Mouse (Mus musculus) neural tube, embryonic 13.5 days (tissue): Measurements from ENCODE around the gene Smarca4. TPM values are rescaled to one million over a fixed set of nuclear protein-coding genes. Genes with fewer than 3 reads are reported as not detected.
A peak's percentile ranks its signal among the peaks of the same experiment; 100 is the strongest.
"Not testable (repeated sequence)": the region's sequence is repeated elsewhere in the genome, so short reads cannot be mapped to it uniquely, and the experiment has no call there.

ENCODE experiments used
- ATAC-seq: fragments of 200-750 bp; cut with Nextera tagmentation; 2 replicates; pipeline ENCODE4 v1.8.0; 2017; ENCODE audit warnings: low read depth, mild to moderate bottlenecking, moderate TSS enrichment, moderate library complexity
- H3K27ac ChIP-seq: fragments of 300-500 bp; sonication (generic); replicated peaks from 2 replicates; pipeline ENCODE4 v1.5.1; 2015; ENCODE audit warnings: moderate library complexity, mild to moderate bottlenecking, inconsistent platforms
- H3K27me3 ChIP-seq: fragments of 300-500 bp; sonication (generic); 2 replicates; pipeline ENCODE4 v1.6.1; 2015; ENCODE audit warnings: mild to moderate bottlenecking, inconsistent platforms
- H3K36me3 ChIP-seq: fragments of 300-500 bp; sonication (generic); 2 replicates; pipeline ENCODE4 v1.6.1; 2015; ENCODE audit warnings: mild to moderate bottlenecking, inconsistent platforms
- H3K4me1 ChIP-seq: fragments of 300-500 bp; sonication (generic); replicated peaks from 2 replicates; pipeline ENCODE4 v1.6.1; 2015; ENCODE audit warnings: inconsistent platforms
- H3K4me2 ChIP-seq: fragments of 300-500 bp; sonication (generic); 2 replicates; pipeline ENCODE4 v1.6.1; 2015; ENCODE audit warnings: inconsistent platforms, mild to moderate bottlenecking, moderate library complexity
- H3K4me3 ChIP-seq: fragments of 300-500 bp; sonication (generic); 2 replicates; pipeline ENCODE4 v1.5.1; 2015; ENCODE audit warnings: mild to moderate bottlenecking, inconsistent platforms
- H3K9ac ChIP-seq: fragments of 300-500 bp; sonication (generic); 2 replicates; pipeline ENCODE4 v1.6.1; 2015; ENCODE audit warnings: moderate library complexity, mild to moderate bottlenecking, inconsistent platforms
- H3K9me3 ChIP-seq: fragments of 300-500 bp; sonication (generic); 2 replicates; pipeline ENCODE4 v1.6.1; 2016; ENCODE audit warnings: inconsistent platforms
- WGBS: fragments of 180-500 bp; shearing (Covaris S2); methylation state at CpG from one replicate; pipeline ENCODE4 v1.1.7; 2015; 5-methylcytosine and 5-hydroxymethylcytosine counted together
- polyA plus RNA-seq: library from polyadenylated mRNA; unstranded; fragments of >200 nt; fragmentation: Nextera tagmentation; extraction: Ambion mirVana; gene quantifications from 2 replicates; pipeline ENCODE4 v1.2.1, GENCODE M21; 2015

The Smarca4 gene
- polyA plus RNA-seq, 1 experiment from 2014 or later, result 149 TPM

GRCm38 (mm10) chr9:21591127-21591830 lies 24.7 kb upstream of the Smarca4 start:
- peak overlapping the region; percentile 98 for H3K4me2 ChIP-seq
- no peaks in the 10 kb centered on the region for H3K27me3 ChIP-seq
- no peak for ATAC-seq
- no peak overlapping the region for H3K27ac ChIP-seq
- H3K4me1 ChIP-seq, result peaks cover 39% of the 10 kb centered on the region
- peak overlapping the region; percentile 77; the same call in 1 of the 2 replicates for H3K9ac ChIP-seq
- H3K36me3 ChIP-seq, result peaks cover 65% of the 10 kb centered on the region
- peak overlapping the region; percentile 99 for H3K4me3 ChIP-seq
- H3K9me3 ChIP-seq, result no peaks in the 10 kb centered on the region
- 85% methylated on average over 6 of the region's 6 CpGs for WGBS

- no peaks in the 10 kb centered on the region for H3K27me3 ChIP-seq
Measured at GRCm38 (mm10) chr9:21591831-21592702, 23.9 kb upstream of the Smarca4 start.

GRCm38 (mm10) chr9:21592703-21593121 lies 23.3 kb upstream of the Smarca4 start, which contains the start of the genes Timm29 and Yipf2:
Gene Timm29, plus strand, starts transcription at chr9:21592722.
Gene Yipf2, minus strand, starts transcription at chr9:21592828.
- ATAC-seq, result peak; percentile 93

More at GRCm38 (mm10) chr9:21591831-21592702, 23.9 kb upstream of the Smarca4 start:
- Histone ChIP-seq H3K9me3 (no peaks in the 10 kb centered on the region), H3K4me1 (peaks cover 39% of the 10 kb centered on the region), H3K4me3 (peak overlapping the region; percentile 99), H3K27ac (peak overlapping the region; percentile 82), H3K9ac (peak overlapping the region; percentile 77), H3K4me2 (peak overlapping the region; percentile 98), H3K36me3 (peaks cover 63% of the 10 kb centered on the region)
- 21% methylated on average over 17 of the region's 17 CpGs for WGBS
- ATAC-seq, result peak; percentile 83

GRCm38 (mm10) chr9:21593122-21593721 lies 22.7 kb upstream of the Smarca4 start:
- H3K4me3 ChIP-seq, result peak overlapping the region; percentile 99
- peaks cover 55% of the 10 kb centered on the region for H3K36me3 ChIP-seq
- peak overlapping the region; percentile 98 for H3K4me2 ChIP-seq
- H3K9ac ChIP-seq, result peak overlapping the region; percentile 90
- no peaks in the 10 kb centered on the region for H3K9me3 ChIP-seq
- H3K27ac ChIP-seq, result peak overlapping the region; percentile 91
- WGBS, result 1% methylated on average over 69 of the region's 69 CpGs
- peaks cover 39% of the 10 kb centered on the region for H3K4me1 ChIP-seq
- ATAC-seq, result peak; percentile 68
- no peaks in the 10 kb centered on the region for H3K27me3 ChIP-seq

More at GRCm38 (mm10) chr9:21592703-21593121, 23.3 kb upstream of the Smarca4 start, which contains the start of the genes Timm29 and Yipf2:
- H3K4me3 ChIP-seq, result peak within 1 kb of the TSS; percentile 99
- WGBS, result under 1% methylated on average over 30 of the region's 30 CpGs
- H3K9me3 ChIP-seq, result no peaks in the 10 kb centered on the region
- peak within 1 kb of the TSS; percentile 98 for H3K4me2 ChIP-seq
- no peaks in the 10 kb centered on the region for H3K27me3 ChIP-seq
- H3K36me3 ChIP-seq, result peaks cover 59% of the 10 kb centered on the region
- peaks cover 39% of the 10 kb centered on the region for H3K4me1 ChIP-seq
- peak within 1 kb of the TSS; percentile 90 for H3K9ac ChIP-seq
- H3K27ac ChIP-seq, result peak within 1 kb of the TSS; percentile 91

DNA sequence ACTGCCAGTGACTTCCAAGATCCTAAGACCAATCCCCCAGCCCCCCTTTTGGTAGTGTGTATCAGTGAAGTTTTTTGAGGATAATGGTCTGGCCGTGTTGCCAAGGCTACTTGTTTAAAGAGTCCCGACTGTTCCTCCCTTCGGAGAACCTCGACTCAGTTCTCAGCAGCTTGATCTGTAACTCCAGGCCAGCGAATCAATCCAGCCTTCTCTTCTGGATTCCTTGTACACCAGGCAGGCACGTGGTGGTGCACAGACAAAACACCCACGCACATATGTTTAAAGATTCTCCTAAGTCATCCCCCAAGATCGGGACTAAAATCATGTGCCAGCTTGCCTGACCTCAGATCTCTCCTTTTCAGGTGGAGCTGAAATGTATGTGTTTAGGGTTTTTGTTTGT lies 21.6 kb upstream of the Smarca4 start:
- Histone ChIP-seq H3K4me3 (peak overlapping the region; percentile 99), H3K4me2 (peak overlapping the region; percentile 98), H3K36me3 (peaks cover 44% of the 10 kb centered on the region), H3K4me1 (peaks cover 39% of the 10 kb centered on the region), H3K9ac (peak overlapping the region; percentile 90)
- H3K27me3 ChIP-seq, H3K9me3 ChIP-seq, ATAC-seq, H3K27ac ChIP-seq: not testable (repeated sequence)
- WGBS, result 94% methylated on average over 8 of the region's 8 CpGs

DNA sequence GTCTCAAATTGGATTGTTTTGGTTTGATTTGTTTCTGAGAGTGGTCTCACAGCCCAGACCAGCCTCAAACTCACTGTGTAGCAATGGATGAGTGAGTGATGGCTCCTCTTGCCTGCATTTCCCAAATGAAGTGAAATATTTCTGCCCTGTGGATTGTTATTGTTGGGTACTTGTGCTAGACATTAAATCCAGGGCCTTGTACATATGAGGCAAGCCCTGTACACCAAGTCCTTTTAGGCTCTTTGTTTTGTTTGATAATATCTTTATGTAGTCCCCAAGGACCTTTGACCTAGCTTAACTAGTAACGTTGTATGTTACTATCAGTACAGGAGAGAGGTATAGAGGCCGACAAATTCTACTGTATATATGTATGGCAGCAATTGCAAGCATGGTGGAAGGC lies 21.1 kb upstream of the Smarca4 start:
- Histone ChIP-seq H3K27ac (no peak overlapping the region), H3K9ac (peak overlapping the region; percentile 90; the same call in 1 of the 2 replicates), H3K36me3 (peaks cover 39% of the 10 kb centered on the region), H3K9me3 (no peaks in the 10 kb centered on the region), H3K4me2 (peak overlapping the region; percentile 98), H3K4me1 (peaks cover 39% of the 10 kb centered on the region), H3K4me3 (no peak overlapping the region), H3K27me3 (no peaks in the 10 kb centered on the region)
- WGBS, result 88% methylated on average over 2 of the region's 2 CpGs
- no peak for ATAC-seq

GRCm38 (mm10) chr9:21598198-21598597 lies 17.8 kb upstream of the Smarca4 start:
- H3K4me3 ChIP-seq, result no peak overlapping the region
- H3K4me1 ChIP-seq, result peaks cover 23% of the 10 kb centered on the region
- peaks cover 26% of the 10 kb centered on the region for H3K36me3 ChIP-seq
- 29% methylated on average over 2 of the region's 2 CpGs for WGBS
- H3K27ac ChIP-seq, result no peak overlapping the region
- no peaks in the 10 kb centered on the region for H3K27me3 ChIP-seq
- H3K9ac ChIP-seq, result no peak overlapping the region
- H3K4me2 ChIP-seq, result no peak overlapping the region
- no peak for ATAC-seq
- H3K9me3 ChIP-seq, result no peaks in the 10 kb centered on the region

DNA sequence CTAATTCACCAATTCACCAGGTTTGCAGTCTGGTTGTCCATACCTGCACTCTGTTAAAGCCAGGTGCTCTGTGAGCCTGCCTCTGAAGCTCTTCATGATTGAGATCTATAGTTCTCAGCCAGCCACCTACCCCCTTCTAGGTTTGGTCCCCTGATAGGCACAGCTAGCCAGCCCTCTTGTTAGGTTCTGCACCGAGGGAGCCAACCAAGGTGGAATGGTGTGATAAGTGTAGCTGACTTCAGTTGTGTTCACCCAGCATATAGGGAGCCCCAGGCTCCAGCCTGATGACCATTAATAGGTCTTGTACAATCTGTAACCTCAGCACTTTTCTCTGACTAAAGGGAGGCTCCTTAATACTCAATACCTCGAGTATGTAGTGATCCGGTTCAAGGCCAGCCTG lies 15.8 kb upstream of the Smarca4 start:
- H3K27me3 ChIP-seq, result no peaks in the 10 kb centered on the region
- H3K4me1 ChIP-seq, result peaks cover 4% of the 10 kb centered on the region
- H3K4me3 ChIP-seq, result no peak overlapping the region
- no peak for ATAC-seq
- 77% methylated on average over 3 of the region's 3 CpGs for WGBS
- H3K36me3 ChIP-seq, result peaks cover 20% of the 10 kb centered on the region
- no peak overlapping the region for H3K27ac ChIP-seq
- H3K9ac ChIP-seq, result no peak overlapping the region
- H3K9me3 ChIP-seq, result no peaks in the 10 kb centered on the region
- H3K4me2 ChIP-seq, result no peak overlapping the region

- H3K4me2 ChIP-seq, result no peak overlapping the region
- H3K27me3 ChIP-seq, result no peaks in the 10 kb centered on the region
- no peaks in the 10 kb centered on the region for H3K9me3 ChIP-seq
- H3K36me3 ChIP-seq, result peaks cover 12% of the 10 kb centered on the region
- H3K9ac ChIP-seq, result no peak overlapping the region
- WGBS, result 82% methylated on average over 2 of the region's 2 CpGs
- no peak overlapping the region for H3K4me3 ChIP-seq
- no peak for ATAC-seq
- H3K4me1 ChIP-seq, result no peaks in the 10 kb centered on the region; the same call in 1 of the 2 replicates
- H3K27ac ChIP-seq, result no peak overlapping the region
Measured at GRCm38 (mm10) chr9:21601073-21601472, 14.9 kb upstream of the Smarca4 start.

- H3K4me2 ChIP-seq, result no peak overlapping the region
- H3K36me3 ChIP-seq, result peaks cover 6% of the 10 kb centered on the region; the same call in 1 of the 2 replicates
- no peaks in the 10 kb centered on the region for H3K27me3 ChIP-seq
- H3K9ac ChIP-seq, result no peak overlapping the region
- ATAC-seq, result peak; percentile 70
- no peaks in the 10 kb centered on the region for H3K9me3 ChIP-seq
- no peak overlapping the region for H3K27ac ChIP-seq
- H3K4me1 ChIP-seq, result no peaks in the 10 kb centered on the region; the same call in 1 of the 2 replicates
- H3K4me3 ChIP-seq, result no peak overlapping the region
- 50% methylated on average over 10 of the region's 10 CpGs for WGBS
Measured at GRCm38 (mm10) chr9:21601722-21602399, 14.1 kb upstream of the Smarca4 start.

- no peaks in the 10 kb centered on the region for H3K36me3 ChIP-seq
- H3K27ac ChIP-seq, result no peak overlapping the region
- H3K4me1 ChIP-seq, result no peaks in the 10 kb centered on the region; the same call in 1 of the 2 replicates
- H3K4me3 ChIP-seq, result no peak overlapping the region
- H3K9ac ChIP-seq, result no peak overlapping the region
- H3K27me3 ChIP-seq, result no peaks in the 10 kb centered on the region
- ATAC-seq, result no peak
- no peaks in the 10 kb centered on the region for H3K9me3 ChIP-seq
- WGBS, result 70% methylated on average over 5 of the region's 5 CpGs
- no peak overlapping the region for H3K4me2 ChIP-seq
Measured at GRCm38 (mm10) chr9:21604119-21604518, 11.8 kb upstream of the Smarca4 start.
